Mouse (Mus musculus): ENCODE data around the gene Grin2b.
"Not testable (repeated sequence)": the region's sequence is repeated elsewhere in the genome, so short reads cannot be mapped to it uniquely, and the experiment has no call there.

The Grin2b gene

DNA sequence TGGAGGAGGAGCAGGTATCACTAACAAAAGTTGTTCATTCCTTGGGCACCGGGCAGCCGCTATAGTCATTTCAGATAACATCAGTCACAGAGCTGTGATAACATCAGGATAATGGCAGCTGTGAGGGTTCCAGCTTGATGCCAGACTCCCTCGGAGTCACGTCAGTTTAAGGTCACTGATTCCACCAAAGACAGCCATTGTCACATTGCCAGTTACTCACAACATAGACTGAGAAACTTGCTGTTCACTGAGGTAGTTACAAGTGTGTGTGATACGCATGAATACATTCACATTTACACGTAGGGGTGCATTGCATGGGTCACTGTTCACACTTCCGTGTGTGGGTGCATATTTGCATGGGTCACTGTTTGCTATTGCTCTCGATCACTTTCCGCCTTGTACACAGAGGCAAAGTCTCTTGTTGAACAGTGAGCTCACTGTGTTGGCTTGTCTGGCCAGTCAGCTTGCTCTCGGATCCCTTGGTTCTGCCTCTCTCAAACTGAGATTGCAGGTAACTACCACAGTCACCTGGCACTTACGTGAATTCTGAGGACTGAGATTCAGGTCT lies 383.6 kb downstream of the Grin2b start:
- DNase-seq: peak; percentile 13

DNA sequence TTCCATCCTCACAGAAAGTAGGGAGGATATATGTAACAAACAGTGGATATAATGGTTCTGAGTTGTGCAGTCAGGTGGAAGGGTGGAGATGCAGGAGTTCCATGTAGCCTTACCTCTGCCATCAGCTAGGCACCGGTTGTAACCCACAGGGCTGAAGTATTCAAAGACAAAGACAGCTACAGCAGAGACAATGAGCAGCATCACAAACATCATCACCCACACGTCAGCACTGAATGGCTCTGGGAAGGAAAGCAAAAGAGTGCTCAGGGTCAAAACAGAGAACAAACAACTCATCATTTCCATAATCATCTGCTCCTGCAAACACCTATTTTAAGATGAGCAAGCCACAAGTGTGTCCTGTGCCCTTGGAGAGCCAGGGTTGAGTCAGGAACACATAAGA lies 398.6 kb downstream of the Grin2b start:
- DNase-seq: no peak

DNA sequence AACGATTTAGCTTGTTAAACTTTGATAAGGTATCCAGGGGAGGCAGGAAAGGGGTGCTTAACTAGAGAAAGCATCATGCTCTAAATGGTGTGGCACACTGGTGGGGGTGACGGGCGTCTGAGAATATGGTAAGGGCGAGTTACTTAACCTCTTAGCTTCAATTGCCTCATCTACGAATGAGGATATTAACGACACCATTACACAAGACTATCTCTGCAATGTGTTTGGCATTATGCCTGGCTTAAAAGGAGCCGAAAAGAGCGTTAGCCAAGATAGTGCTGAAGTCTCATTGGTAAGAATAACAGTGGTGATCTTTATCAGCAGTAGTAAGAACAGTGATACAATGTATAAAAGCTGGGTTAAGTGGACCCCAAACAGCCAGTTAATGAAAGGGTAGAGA lies 405.7 kb downstream of the Grin2b start:
- no peak for DNase-seq

DNA sequence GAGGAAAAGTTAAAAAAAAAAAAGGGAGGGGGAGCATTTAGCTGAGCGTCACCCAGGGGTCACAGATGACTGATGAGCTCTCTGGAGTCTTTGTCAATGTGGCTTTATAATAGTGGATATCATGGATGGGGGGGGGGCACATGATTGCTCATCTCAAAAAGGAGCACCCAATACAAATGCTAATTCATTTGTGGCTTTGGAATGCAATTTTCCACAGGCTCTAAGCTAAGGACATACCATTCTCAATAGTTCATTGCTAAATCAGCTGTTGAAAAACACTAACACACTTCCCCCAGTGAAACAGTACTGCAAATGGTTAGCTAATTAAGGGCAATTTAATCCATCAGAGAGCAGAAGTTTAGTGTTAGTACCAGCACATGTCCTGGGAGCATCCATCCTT lies 414.6 kb downstream of the Grin2b start:
- DNase-seq: no peak

DNA sequence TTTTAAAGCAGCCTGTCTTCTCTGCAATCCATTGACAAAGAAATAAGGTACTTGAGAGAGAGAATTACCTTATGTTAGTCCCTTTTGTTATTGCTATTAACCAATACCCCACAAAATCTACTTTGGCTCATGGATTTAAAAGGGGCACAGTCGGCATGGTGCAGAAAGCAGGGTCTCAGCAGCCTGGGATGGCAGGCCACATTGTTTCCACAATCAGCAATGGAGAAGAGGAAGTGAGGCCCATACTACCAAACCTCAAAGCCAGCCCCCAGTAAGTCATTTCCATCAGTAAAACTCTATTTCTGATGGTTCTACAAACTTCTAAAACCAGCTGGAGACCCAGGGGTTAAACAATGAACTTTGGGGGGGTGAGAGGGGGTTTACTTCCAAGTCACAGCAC lies 417.2 kb downstream of the Grin2b start:
- no peak for DNase-seq

DNA sequence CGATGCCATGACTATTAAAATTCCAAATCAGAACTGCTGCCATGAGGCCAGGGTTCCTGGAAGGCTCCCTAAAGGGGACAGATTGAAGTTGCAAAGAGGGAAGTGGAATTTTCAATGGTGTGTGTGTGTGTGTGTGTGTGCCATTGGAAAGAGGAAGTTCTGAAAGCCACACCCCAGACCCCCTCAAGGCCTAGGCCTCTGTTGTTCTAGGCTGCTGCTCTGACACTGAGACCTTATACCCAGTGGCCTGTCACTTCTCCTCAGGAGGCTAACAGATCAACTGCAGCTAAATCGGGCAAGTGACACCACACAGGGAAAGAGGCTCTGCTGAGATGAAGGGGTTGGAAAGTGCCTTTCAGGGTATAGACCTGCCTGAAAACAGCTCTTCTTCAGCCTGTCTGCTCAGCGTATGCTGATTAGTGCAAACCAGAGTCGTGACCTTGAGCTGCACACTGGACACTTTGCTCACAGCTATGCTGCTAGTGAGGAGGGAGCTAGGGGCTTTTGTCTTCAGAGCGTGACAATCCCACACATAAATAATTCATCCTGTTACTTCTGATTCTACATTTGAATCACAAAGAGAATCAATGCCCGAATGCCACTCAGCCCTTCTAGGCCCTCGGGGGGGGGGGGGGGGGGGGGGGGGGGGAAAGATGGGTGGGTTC lies 424.8 kb downstream of the Grin2b start:
- no peak for DNase-seq

DNA sequence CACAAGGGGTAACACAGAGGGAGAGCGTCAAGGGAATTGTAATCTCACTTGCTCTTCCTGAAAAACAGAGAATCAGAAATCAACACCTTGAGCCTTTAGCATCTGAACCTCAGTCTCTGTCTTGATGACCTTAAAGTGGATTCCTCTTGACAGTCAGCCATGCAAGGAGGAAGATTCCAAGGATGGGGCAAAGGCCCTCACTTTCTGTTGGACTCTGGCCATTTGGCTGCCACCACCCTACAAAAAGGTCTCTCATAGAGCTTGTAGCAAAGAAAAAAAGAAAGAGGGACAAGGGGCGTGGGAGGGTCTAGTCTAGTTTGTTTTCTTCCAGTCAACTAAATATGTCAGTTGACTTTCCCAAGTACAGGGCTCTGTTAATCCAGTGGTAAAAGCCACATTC lies 427.7 kb downstream of the Grin2b start:
- DNase-seq: peak; percentile 77

DNA sequence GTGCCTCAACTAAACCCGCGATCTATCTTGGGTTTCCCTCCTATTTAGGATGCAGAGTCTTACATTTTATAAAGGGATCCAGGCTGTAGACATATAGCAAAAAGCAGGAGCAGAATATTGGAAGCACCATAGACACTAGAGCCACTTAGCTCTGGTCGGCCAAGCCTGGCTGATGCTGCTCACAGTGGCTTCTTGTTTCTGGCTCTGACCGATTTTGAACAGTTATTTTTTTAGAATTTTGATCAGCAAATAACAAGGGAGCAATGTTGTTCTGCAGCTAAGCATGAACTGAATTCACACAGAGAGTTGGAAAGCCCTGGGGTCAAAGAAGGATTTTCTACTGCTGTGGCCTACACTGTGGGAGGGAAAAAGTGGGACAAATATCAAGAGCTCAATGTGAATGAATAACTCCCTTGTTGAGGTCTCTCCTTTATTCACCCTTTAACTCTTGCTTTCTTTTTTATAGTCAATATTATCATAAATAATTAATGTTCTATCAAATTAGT lies 439.0 kb downstream of the Grin2b start:
- DNase-seq: no peak

DNA sequence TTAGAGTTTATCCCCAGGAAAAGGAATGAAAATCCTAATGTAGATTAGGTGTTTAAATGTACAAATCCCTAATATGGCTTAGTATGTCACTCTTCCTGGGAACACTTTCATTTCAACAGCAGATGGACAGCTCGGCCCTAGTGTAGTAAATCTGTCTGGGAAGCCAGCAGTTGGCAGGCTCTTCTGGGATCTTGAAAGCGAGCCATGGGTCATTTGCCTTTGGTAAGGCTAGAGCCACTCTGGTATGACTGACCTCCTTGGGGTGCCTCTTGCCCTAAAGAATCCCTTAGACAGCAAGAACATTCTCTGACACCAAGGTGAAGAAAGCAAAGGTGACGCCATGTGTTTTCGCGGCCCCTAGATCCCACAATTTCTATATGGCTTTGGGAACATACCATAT lies 446.2 kb downstream of the Grin2b start:
- DNase-seq: peak; percentile 70

DNA sequence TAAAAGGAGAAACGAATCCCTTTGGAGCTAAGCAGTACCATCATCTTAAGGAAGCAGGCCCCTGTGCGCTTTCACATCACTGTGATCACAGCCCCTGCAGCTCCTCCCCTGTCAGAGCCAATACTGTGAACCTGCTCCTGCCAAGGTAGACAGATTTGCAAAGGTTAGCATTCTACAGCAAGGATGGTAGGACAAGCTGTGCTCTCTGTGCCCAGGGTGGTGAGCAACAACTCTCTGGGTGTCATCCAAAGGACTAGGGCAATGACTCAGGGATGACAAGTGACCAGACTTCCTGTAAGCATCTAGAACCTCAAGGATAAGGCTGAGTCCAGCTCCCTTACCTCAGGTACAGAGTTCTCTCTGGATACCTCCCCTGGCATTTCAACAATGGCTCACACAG lies 451.6 kb downstream of the Grin2b start:
- peak; percentile 56 for DNase-seq

DNA sequence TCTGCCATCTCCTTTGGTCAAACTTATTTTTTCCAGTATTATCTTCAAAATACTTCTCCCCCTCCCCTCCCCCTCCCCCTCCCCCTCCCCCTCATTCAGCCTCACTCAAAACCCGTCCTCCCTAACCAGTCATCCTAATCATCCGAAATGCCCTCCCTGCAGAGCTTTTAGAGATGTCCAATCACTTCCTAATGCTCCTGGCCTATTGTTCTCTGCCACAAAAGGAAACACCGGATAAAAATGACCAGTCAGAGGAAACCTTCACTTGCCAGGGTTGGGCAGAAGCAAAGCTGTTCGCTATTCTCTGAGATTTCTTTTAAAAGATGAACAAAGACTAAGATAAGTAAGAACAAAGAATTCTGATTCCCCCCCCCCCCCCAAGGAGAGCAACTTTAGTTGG lies 458.4 kb downstream of the Grin2b start:
- DNase-seq: no peak

DNA sequence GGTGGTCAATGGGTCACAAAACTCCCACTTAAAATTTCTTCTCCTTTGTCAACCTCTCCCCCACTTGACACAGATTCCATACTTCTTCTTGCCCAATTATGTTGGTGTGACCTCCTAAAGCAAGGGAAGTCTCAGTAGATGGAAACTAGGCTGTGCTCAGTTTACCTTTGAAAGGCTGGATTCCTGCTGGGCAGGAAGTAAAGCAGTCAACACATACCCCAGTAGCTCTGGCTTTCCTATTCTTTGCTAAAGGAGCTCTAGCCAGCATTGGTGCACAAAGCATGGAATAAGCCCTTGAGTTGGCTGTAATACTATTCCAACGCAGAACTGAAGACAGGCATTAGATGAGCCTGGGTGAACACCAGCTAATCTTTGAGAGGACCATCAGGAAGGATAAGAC lies 459.1 kb downstream of the Grin2b start:
- no peak for DNase-seq

DNA sequence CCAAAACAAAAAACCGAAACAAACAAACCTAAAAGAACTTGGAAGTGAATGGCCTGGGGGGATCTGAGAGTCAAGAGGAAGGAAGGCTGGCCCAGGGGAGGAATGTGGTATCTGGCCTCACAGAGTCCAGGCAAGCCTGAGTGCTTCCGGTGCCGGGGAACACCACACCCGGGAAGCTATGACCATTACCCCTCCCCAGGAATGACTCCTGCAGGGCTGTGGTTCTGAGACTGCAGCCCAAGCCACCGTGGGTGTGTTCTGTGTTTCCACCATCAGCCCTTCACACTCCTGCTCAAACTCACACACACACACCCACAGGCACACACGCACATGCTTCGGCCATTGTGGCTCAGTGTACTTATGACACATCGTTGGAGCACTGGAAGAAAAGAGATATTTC lies 459.6 kb downstream of the Grin2b start:
- no peak for DNase-seq

DNA sequence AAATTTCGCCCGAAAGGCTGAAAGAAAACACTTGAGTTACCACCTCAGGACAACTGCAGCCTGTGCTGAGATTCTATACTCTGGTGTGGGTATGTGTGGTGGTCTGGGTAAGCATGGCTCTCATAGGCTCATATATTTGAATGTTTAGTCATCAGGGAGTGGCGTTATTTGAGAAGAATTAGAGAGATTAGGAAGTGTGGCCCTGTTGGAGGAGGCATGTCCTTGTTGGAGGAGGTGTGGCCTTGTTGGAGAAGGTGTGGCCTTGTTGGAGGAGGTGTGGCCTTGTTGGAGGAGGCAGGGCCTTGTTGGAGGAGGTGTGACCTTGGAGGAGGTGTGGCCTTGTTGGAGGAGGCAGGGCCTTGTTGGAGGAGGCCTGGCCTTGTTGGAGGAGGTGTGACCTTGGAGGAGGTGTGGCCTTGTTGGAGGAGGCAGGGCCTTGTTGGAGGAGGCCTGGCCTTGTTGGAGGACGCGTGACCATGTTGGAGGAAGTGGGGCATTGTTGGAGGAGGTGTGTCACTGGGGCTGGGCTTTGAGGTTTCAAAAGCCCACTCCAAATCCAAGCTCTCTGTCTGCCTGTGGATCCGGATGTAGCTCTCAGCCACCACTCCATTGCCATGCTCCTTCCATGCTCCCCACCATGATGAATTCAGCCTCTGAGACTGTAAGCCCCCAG lies 466.3 kb downstream of the Grin2b start:
- DNase-seq: not testable (repeated sequence)

DNA sequence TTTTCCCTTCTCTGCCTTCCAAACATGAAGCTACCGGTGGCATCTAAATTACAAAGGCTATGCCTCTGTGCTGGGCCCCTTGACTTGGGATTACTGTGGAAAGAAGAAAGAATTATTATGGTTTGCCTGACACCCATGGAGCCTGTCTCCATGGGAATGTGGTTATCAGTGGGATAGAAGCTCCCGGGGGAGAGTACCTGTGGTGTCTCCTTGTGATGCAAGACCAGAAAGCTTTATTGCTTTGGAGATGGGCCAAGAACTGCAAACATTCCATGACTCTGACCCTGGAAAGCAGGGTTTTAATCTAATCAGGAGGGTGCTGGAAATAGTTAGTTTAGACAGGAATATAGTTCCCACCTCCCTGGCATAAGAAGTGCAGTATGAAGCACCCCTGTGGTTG lies 469.7 kb downstream of the Grin2b start:
- no peak for DNase-seq

DNA sequence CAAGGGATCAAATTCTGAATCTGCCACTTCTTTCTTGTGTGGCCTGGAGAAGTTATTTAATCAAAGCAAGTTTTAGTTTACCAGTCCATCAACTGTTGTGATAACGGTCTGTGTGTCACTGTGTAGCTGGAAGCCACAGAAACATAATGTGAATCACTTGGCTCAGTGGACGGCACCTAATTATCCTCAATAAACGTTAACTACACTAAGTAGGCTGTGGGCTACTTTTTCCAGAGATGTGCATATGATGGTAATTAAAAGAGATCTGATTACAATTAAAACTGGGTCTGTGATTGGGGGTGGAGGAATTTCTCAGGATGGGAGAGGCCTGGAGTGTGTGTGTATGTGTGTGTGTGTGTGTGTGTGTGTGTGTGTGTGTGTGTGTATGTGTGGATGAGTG lies 471.9 kb downstream of the Grin2b start:
- no peak for DNase-seq

DNA sequence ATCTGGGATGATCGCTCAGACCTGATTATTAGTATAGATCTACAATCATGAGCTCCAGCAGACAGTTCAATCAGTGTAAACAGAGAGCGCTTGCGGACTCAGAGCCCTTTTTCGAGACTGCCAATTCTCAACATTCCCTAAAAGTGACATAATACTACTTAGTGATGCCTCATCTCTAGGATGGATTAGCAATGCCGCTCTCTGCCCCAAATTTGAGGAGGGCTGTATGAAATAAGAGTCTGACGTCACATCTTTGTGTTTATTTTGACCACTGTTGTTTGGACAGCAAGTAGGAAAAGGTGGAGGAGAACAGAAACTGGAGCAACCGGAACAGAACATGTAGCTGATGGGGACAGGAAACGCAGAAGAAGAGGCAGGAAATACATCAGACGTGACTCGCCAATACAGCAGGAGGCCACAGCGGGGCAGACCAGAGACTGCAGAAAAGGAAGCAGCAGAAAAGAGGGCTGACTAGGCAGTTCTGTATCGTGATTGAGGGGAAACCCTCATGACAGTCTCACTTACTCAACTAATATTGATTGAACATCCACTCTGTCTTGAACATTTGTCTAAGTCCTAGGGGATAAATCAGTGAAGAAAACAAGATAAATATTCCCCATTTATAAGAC lies 472.5 kb downstream of the Grin2b start:
- DNase-seq: no peak

DNA sequence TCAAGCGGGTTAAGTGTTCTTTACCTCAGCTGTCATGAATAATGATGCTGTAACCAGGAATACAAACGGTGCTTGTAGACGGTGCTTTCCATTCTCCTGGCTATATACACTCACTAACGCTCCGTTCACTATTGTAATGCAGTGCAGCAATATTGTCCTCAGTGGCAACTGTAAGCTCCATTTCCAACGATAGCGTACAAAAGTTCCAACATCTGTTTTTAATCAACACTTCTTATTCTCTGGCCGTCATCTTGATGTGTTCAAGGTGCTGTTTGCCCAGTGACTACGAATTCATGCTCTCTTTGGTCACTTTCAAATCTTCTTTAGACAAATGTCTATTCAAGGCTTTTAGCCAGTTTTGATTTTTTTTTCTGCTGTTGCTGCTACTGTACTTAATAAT lies 480.8 kb downstream of the Grin2b start:
- DNase-seq: no peak

DNA sequence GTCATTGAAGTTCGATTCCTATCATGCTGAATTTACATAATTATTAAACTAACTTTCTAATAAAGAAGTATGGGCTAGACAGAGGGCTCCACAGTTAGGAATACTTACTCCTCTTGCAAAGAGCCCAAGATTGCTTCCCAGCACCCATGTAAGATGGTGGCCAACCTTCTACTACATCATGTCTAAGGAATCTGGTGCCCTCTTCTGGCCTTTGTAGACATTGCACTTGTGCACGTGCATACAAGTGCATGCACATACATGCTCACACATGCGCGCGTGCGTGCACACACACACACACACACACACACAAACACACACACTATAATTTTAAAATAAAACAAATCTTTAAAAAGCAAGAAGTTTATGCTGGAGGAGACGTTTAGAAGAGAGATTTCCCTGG lies 481.8 kb downstream of the Grin2b start:
- no peak for DNase-seq

DNA sequence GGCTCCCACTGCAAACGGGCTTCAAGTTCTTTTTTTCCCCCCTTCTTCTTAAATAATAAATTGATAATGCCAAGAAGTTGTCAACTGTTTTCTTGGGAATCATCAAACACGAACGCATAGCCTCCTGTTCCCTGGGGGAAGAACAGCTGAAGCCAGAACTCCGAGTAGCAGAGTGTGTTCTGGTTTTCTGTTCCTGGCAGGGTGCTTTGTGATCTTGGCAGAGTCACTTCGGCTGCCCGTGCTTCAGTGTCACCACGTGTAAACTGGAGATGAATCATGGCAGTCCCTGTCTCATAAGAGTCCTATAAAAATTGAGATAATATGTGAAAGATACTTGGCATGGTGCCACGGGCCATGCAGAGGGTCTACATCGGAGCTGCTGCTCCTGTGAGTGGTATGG lies 485.4 kb downstream of the Grin2b start:
- no peak for DNase-seq

DNA sequence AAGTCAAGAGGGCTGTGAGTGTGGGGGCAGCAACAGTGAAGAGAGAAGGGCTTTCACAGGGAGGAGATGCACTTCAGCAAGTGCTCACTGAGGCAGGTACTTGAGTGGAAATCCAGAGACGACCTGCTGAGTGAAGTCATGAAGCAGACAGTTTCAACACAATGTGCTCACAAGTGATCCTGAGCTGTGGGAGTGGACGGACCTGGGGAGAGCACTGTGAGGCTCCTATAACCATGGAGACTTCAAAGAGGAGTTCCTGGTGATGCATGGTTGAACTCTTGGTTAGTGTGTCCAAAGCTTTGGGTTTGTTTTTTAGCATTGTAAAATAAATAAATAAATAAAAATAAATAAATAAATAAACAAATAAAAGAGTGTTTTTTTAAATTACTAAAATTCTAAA lies 489.1 kb downstream of the Grin2b start:
- DNase-seq: no peak

DNA sequence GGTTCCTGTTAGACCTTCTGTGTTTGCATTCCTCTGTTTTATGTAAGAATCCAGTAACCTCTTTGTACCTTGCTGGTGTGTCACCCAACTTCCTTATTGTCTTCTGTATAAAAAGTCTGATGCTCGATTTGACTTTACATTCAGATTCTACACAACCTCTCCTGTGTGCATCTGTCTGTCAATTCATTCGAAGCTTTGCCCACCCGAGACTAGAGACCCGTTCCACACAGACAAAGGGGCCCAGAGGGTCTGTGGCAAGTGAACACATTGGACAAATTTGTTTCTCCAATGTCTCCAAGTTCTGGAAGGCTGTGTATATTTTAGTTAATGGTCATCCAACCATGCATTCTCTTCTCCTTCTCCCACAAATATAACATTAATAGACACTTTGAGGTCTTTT lies 491.9 kb downstream of the Grin2b start:
- DNase-seq: not testable (repeated sequence)

DNA sequence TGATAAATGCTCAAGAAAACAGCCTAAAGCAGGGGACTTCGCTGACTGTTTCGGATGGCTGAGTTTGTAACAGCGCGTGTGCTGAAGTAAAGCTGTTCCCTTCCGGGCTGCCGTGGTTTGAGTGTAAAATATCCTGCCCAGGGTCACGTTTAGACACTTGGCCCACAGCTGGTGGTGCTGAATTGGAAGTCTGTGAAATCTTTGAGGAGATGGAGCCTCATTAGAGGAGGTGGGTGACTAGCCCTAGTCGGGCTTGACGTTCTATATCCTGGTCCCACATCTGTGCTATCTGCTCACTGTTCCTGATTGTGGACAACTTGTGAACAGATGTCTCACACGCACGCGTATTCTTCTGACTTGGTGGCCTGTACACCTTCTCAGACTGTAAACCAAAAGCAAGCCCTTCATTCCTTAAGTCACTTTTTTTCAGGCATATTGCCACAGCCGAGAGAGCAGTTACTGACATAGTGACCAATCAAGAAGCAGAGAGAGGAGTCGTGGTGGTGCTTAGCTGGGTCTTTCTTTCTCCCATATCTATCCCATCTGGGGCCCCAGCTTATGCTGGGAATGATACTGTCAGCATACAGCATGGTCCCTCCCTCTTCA lies 493.1 kb downstream of the Grin2b start:
- no peak for DNase-seq

DNA sequence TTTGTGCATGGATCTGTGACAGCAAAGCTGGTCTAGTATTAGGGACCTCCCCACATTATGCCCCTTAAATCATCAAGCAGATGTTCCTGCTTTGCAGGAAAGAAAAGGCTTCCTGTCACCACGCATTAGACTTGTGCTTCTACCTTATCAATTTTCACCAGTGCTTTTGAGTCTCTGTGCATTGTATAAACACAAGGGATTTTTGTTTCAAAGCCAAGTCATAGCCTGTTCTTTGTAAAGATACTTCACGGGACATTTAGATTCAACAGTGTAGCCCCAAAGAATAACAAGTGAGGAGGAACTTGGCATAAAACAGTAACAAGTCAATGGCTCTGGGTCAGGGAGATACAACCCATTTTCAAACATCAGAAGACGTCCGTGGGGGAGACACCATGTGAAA lies 498.9 kb downstream of the Grin2b start:
- DNase-seq: no peak

All from kidney, adult 9 months (tissue).